Mouse (Mus musculus) stomach, postnatal 0 days (tissue): ENCODE results near the gene Chst12. TPM values are rescaled to one million over a fixed set of nuclear protein-coding genes. Genes with fewer than 3 reads are reported as not detected.

Experiments used
- ATAC-seq: fragments of 200-750 bp; cut with Nextera tagmentation; 2 replicates; pipeline ENCODE4 v1.8.0; 2017; ENCODE audit not compliant: low FRiP score, low TSS enrichment
- DNase-seq: peaks from one replicate; pipeline ENCODE4 v3.0.0-alpha.2; 2016; ENCODE audit warnings: low spot score
- H3K27ac ChIP-seq: fragments of 300-500 bp; sonication (generic); replicated peaks from 2 replicates; pipeline ENCODE4 v1.5.1; 2014; ENCODE audit warnings: mild to moderate bottlenecking, control low read depth
- H3K27me3 ChIP-seq: fragments of 300-500 bp; sonication (generic); 2 replicates; pipeline ENCODE4 v1.6.1; 2014; ENCODE audit warnings: low read length; ENCODE audit not compliant: control insufficient read depth, insufficient read depth
- H3K36me3 ChIP-seq: fragments of 300-500 bp; sonication (generic); 2 replicates; pipeline ENCODE4 v1.6.1; 2014; ENCODE audit warnings: low read length, mixed read lengths; ENCODE audit not compliant: control insufficient read depth, insufficient read depth
- H3K4me1 ChIP-seq: fragments of 300-500 bp; sonication (generic); replicated peaks from 2 replicates; pipeline ENCODE4 v1.6.1; 2014; ENCODE audit warnings: antibody characterized with exemption; ENCODE audit not compliant: control insufficient read depth, insufficient read depth
- H3K4me2 ChIP-seq: fragments of 300-500 bp; sonication (generic); replicated peaks from 2 replicates; pipeline ENCODE4 v1.6.1; 2014; ENCODE audit warnings: low read depth, mild to moderate bottlenecking, control low read depth, moderate library complexity
- H3K4me3 ChIP-seq: fragments of 300-500 bp; sonication (generic); 2 replicates; pipeline ENCODE4 v1.5.1; 2014; ENCODE audit warnings: low read depth, low read length, control low read depth
- H3K9ac ChIP-seq: fragments of 300-500 bp; sonication (generic); 2 replicates; pipeline ENCODE4 v1.6.1; 2014; ENCODE audit warnings: mild to moderate bottlenecking, low read length, control low read depth, mixed read lengths
- H3K9me3 ChIP-seq: fragments of 300-500 bp; sonication (generic); 2 replicates; pipeline ENCODE4 v1.6.1; 2016; ENCODE audit warnings: low read length; ENCODE audit not compliant: control insufficient read depth
- CTCF ChIP-seq: IDR thresholded peaks from 2 replicates; pipeline ENCODE4 v1.5.1; 2016; ENCODE audit warnings: antibody characterized with exemption, low read depth, mild to moderate bottlenecking, moderate library complexity
- EP300 ChIP-seq: optimal IDR thresholded peaks from 2 replicates; pipeline ENCODE3; 2016; ENCODE audit warnings: antibody characterized with exemption
- WGBS: fragments of 180-500 bp; shearing (Covaris S2); extraction: QIAGEN DNeasy Blood & Tissue Kit; methylation state at CpG from one replicate; pipeline ENCODE4 v1.1.7; 2014; 5-methylcytosine and 5-hydroxymethylcytosine counted together
- polyA plus RNA-seq: library from polyadenylated mRNA; unstranded; fragments of >200 nt; fragmentation: Nextera tagmentation; extraction: Ambion mirVana; gene quantifications from 2 replicates; pipeline ENCODE4 v1.2.1, GENCODE M21; 2015

Chst12 gene
- polyA plus RNA-seq, 1 experiment from 2014 or later: 15.8 TPM

- Histone ChIP-seq H3K4me3 (no peak overlapping the region), H3K9me3 (no peaks in the 10 kb centered on the region), H3K27ac (0 out of 2 replicates have a peak overlapping the region, but pooled peaks have one; percentile 14), H3K4me2 (no peak overlapping the region), H3K27me3 (no peaks in the 10 kb centered on the region), H3K36me3 (no peaks in the 10 kb centered on the region), H3K4me1 (no peaks in the 10 kb centered on the region), H3K9ac (no peak overlapping the region)
- no peak for ATAC-seq
- WGBS: 72% methylated on average over 8 of the region's 8 CpGs
- TF ChIP-seq EP300 (no peak), CTCF (no peak)
- DNase-seq: no peak
Observed at GRCm38 (mm10) chr5:140513921-140514320, 8.6 kb downstream of the Chst12 start.

DNA sequence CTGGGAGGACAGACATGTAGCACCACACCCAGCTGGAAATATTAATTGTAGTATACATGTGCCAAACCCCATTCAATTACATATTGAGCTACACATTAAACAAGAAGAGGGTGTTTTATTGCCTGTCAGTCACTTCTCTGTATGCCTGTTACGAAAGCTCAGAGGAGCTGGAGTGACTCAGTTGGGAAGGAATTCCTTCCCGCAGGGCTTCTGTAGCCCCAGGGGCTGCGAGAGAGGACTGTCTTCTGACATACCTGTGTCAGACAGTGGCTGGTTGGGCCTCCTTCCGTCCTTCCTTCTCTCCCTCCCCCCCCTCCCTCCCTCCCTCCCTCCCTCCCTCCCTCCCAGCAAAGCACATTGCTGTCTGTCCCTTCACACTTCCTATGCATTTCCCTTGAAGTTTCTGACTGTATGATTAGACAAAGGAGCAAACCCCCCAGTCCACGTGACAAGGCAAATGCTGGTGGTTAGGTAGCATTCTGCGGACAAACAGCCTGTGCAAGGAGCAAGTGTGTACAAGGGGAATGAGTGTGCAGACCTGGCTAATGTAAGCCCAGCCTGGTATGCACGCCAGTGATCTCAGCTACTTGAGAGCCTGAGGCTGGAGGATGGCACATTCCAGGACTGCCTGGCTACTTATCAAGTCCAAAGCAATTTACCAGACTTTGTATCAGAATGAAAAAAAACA, 9.6 kb downstream of the Chst12 start:
- Histone ChIP-seq H3K27ac (peak overlapping the region; percentile 30; the same call in 1 of the 2 replicates), H3K4me3 (no peak overlapping the region), H3K27me3 (no peaks in the 10 kb centered on the region), H3K36me3 (no peaks in the 10 kb centered on the region), H3K4me2 (no peak overlapping the region), H3K4me1 (no peaks in the 10 kb centered on the region), H3K9me3 (no peaks in the 10 kb centered on the region), H3K9ac (no peak overlapping the region)
- ATAC-seq (peak; percentile 43; the same call in 1 of the 2 replicates), DNase-seq (no peak)
- 38% methylated on average over 7 of the region's 7 CpGs for WGBS
- TF ChIP-seq EP300 (no peak), CTCF (no peak)

DNA sequence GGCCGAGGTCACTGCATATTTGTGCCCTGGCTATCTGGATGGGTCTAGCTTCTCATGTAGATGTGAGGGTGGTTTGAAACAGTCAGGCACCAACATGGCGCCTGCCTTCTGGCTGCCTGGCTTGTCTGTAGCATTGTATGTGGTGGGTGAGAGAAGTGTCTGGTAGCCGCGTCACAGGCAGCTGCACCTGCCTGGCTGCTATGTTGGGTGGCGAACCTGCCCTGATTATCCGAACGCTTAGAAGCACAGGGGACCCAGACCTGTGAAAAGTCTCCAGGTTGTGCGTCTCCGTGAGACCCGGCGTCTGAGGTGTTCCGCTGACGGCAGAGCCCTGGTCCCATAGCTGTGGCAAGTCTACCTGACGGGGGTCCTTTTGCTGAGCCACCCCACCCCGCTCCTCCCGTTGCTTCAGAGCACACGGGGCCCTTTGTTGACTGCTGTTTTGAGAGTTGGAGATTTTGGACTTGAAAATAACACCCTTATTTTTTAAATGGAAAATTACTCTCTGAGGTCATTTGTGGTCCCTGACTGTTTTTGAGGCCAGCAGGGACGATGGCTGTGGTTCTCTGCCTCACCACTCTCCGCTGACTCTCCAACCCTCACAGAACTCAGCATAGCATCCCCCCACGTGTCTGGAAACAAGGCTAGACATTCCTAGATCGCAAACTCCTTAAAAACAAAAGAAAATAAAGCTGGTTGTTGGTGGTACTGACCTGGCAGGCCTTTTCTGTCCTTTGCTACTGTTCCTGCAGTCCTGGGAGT, 12.0 kb downstream of the Chst12 start:
- no peaks in the 10 kb centered on the region for H3K4me1 ChIP-seq
- 86% methylated on average over 21 of the region's 21 CpGs for WGBS
- no peaks in the 10 kb centered on the region for H3K36me3 ChIP-seq
- H3K4me2 ChIP-seq: no peak overlapping the region
- ATAC-seq (no peak), DNase-seq (no peak)
- H3K4me3 ChIP-seq: no peak overlapping the region
- no peaks in the 10 kb centered on the region for H3K27me3 ChIP-seq
- TF ChIP-seq CTCF (no peak), EP300 (no peak)
- H3K27ac ChIP-seq: no peak overlapping the region
- no peaks in the 10 kb centered on the region for H3K9me3 ChIP-seq
- H3K9ac ChIP-seq: no peak overlapping the region

DNA sequence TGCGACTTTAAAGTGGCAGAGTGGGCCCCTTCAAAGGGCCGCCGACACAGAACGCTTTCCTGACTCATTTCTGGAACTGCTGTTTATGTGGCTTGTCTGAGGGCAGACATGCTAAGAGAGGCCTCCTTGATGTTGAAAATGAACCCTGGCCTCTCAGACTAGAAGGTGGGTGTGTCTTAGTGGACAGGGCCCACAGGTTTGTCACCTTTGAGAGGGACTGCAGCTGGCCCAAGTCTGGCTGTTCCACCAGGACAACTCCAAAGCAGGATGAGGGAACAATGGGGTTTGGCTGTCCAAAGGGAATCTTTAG, 12.5 kb downstream of the Chst12 start:
- H3K4me1 ChIP-seq: no peaks in the 10 kb centered on the region
- H3K4me3 ChIP-seq: no peak overlapping the region
- no peaks in the 10 kb centered on the region for H3K36me3 ChIP-seq
- H3K4me2 ChIP-seq: no peak overlapping the region
- no peak overlapping the region for H3K27ac ChIP-seq
- H3K9ac ChIP-seq: no peak overlapping the region
- TF ChIP-seq EP300: no peak
- no peak for TF ChIP-seq CTCF
- WGBS: 50% methylated on average over 4 of the region's 4 CpGs
- ATAC-seq: no peak
- DNase-seq: no peak
- no peaks in the 10 kb centered on the region for H3K27me3 ChIP-seq
- no peaks in the 10 kb centered on the region for H3K9me3 ChIP-seq

DNA sequence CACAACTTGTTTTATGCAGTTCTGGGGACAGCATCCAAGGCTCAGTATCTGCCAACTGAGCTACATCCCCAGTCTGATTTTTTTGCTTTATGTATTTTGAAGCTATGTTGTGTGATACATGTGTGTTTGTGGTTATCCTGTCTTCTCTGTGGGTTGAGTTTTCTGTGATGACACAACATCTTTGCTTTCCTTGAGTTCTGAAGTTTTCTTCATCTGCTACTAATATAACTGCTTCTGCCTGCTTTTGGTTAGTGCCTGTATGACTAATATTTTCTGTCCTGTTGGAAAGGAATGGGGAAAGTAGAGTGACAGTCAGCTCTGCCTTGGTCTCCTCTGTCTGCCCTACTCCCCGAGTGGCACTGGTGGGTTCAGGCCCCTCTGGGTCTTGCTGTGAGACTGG, 15.8 kb downstream of the Chst12 start:
- DNase-seq: no peak
- Histone ChIP-seq H3K9ac (no peak overlapping the region), H3K27me3 (no peaks in the 10 kb centered on the region), H3K4me3 (no peak overlapping the region), H3K9me3 (no peaks in the 10 kb centered on the region), H3K36me3 (peaks cover 15% of the 10 kb centered on the region; the same call in 1 of the 2 replicates), H3K27ac (no peak overlapping the region), H3K4me2 (no peak overlapping the region), H3K4me1 (no peaks in the 10 kb centered on the region)
- ATAC-seq: no peak
- no peak for TF ChIP-seq CTCF
- no peak for TF ChIP-seq EP300
- 95% methylated on average over 1 of the region's 1 CpGs for WGBS

- WGBS: 97% methylated on average over 2 of the region's 2 CpGs
- Histone ChIP-seq H3K9ac (no peak overlapping the region), H3K27ac (no peak overlapping the region), H3K36me3 (peaks cover 20% of the 10 kb centered on the region), H3K4me3 (no peak overlapping the region), H3K27me3 (no peaks in the 10 kb centered on the region), H3K9me3 (no peaks in the 10 kb centered on the region), H3K4me2 (no peak overlapping the region), H3K4me1 (no peaks in the 10 kb centered on the region)
- ATAC-seq (no peak), DNase-seq (no peak)
- TF ChIP-seq CTCF (no peak), EP300 (no peak)
Observed at GRCm38 (mm10) chr5:140526754-140527153, 21.4 kb downstream of the Chst12 start.
